Mouse (Mus musculus) myocyte (in vitro differentiated cells): Measurements from ENCODE around the gene Zfp27. TPM values are rescaled to one million over a fixed set of nuclear protein-coding genes. Genes with fewer than 3 reads are reported as not detected.

Experiments used
- H3K27me3 ChIP-seq: one replicate; pipeline ENCODE4 v1.6.1; 2011; ENCODE audit not compliant: control insufficient read depth, insufficient read depth, insufficient read length
- H3K36me3 ChIP-seq: one replicate; pipeline ENCODE4 v1.6.1; 2011; ENCODE audit not compliant: control insufficient read depth, insufficient read depth
- H3K4me2 ChIP-seq: one replicate; pipeline ENCODE4 v1.6.1; 2011; ENCODE audit warnings: low read depth, control low read depth
- H3K4me3 ChIP-seq: one replicate; pipeline ENCODE4 v1.5.1; 2011; ENCODE audit warnings: mild to moderate bottlenecking, control low read depth, moderate library complexity
- H3K79me2 ChIP-seq: one replicate; pipeline ENCODE4 v1.6.1; 2011; ENCODE audit not compliant: control insufficient read depth, insufficient read depth
- H3ac ChIP-seq: one replicate; pipeline ENCODE4 v1.6.1; 2011; ENCODE audit not compliant: control insufficient read depth, insufficient read length
- CEBPB ChIP-seq: IDR thresholded peaks from 2 replicates; pipeline ENCODE4 v1.6.1; 2011; ENCODE audit warnings: mild to moderate bottlenecking, moderate library complexity; ENCODE audit not compliant: poor library complexity, insufficient read depth, severe bottlenecking
- E2F4 ChIP-seq: IDR thresholded peaks from one replicate; pipeline ENCODE4 v1.6.1; 2011; ENCODE audit warnings: mild to moderate bottlenecking, control low read depth, moderate library complexity; ENCODE audit not compliant: insufficient read depth
- MAX ChIP-seq: IDR thresholded peaks from one replicate; pipeline ENCODE4 v1.6.1; 2011; ENCODE audit warnings: low read depth, mild to moderate bottlenecking, control low read depth
- MYOD1 ChIP-seq, 3 experiments: IDR thresholded peaks; one replicate each; pipeline ENCODE4 v1.6.1; 2011; ENCODE audit warnings: control low read depth in 2 of 3, low read depth in 2 of 3, mild to moderate bottlenecking in 2 of 3, moderate library complexity in 1 of 3; ENCODE audit not compliant: insufficient read length in 2 of 3, control insufficient read depth in 1 of 3
- MYOG ChIP-seq, 3 experiments: IDR thresholded peaks; one replicate each; pipeline ENCODE4 v1.6.1; 2011; ENCODE audit warnings: control low read depth in 2 of 3, low read depth in 2 of 3, mild to moderate bottlenecking in 2 of 3; ENCODE audit not compliant: insufficient read length in 2 of 3, control insufficient read depth in 1 of 3, insufficient read depth in 1 of 3
- POLR2A ChIP-seq: IDR thresholded peaks from one replicate; pipeline ENCODE4 v1.6.1; 2011; ENCODE audit warnings: low read depth, mild to moderate bottlenecking, control low read depth, moderate library complexity; ENCODE audit not compliant: insufficient read length
- POLR2AphosphoS2 ChIP-seq: IDR thresholded peaks from one replicate; pipeline ENCODE4 v1.6.1; 2011; ENCODE audit warnings: low read depth, control low read depth; ENCODE audit not compliant: insufficient read length
- REST ChIP-seq: IDR thresholded peaks from one replicate; pipeline ENCODE4 v1.6.1; 2011; ENCODE audit warnings: mild to moderate bottlenecking, control low read depth, moderate library complexity; ENCODE audit not compliant: insufficient read depth, insufficient read length
- SRF ChIP-seq: IDR thresholded peaks from one replicate; pipeline ENCODE4 v1.6.1; 2011; ENCODE audit warnings: low read depth; ENCODE audit not compliant: control insufficient read depth, insufficient read length
- TCF12 ChIP-seq: IDR thresholded peaks from one replicate; pipeline ENCODE4 v1.6.1; 2011; ENCODE audit warnings: mild to moderate bottlenecking, control low read depth; ENCODE audit not compliant: poor library complexity, insufficient read depth, severe bottlenecking
- TCF3 ChIP-seq: IDR thresholded peaks from one replicate; pipeline ENCODE4 v1.6.1; 2011; ENCODE audit warnings: low read depth, control low read depth; ENCODE audit not compliant: insufficient read length
- USF1 ChIP-seq: IDR thresholded peaks from one replicate; pipeline ENCODE4 v1.6.1; 2011; ENCODE audit warnings: low read depth, mild to moderate bottlenecking, control low read depth, moderate library complexity
- polyA plus RNA-seq: library from polyadenylated mRNA; unstranded; fragments of >200 nt; fragmentation: generic; extraction: Trizol; gene quantifications from one replicate; pipeline ENCODE4 v1.2.1, GENCODE M21; 2012; ENCODE audit warnings: missing spikeins

Gene Zfp27
- polyA plus RNA-seq, 1 experiment, result 3.9 TPM

- H3K27me3 ChIP-seq, result no peaks in the 10 kb centered on the region
- TF ChIP-seq MAX, result no peak
- no peak for TF ChIP-seq POLR2AphosphoS2
Observed at GRCm38 (mm10) chr7:29922780-29923179, 16.4 kb upstream of the Zfp27 start.

DNA sequence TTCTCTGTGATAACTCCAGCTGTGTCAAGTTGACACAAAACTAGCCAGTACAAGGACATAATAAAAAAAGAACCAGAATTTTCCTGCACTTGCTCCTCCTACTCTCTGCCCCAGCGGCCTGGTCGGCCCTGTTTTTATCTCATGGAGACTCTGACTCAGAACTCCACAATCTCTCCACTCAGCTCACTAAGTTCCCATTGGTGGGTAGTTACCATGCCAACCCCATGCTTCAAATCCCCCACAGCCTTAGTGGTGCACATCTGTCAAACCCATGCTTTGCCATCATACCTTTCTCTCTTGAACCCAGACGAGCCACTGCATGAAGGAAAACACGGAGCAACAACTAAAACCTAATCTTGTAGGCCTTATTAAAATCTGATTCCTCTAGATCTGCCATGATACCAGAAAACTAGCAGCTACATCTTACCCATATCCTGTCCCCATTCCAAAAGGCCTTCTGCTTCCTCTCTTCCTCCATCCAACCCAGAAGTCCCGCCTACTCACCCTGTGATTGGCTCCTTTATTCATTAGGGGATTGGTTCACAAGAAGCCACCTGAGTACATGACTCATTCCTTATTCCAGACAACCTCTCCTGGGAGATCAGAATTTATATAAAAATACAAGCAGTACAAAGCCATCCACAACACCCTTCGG, 15.2 kb upstream of the Zfp27 start:
- Histone ChIP-seq H3ac (no peak overlapping the region), H3K36me3 (no peaks in the 10 kb centered on the region), H3K4me3 (no peak overlapping the region), H3K79me2 (no peaks in the 10 kb centered on the region), H3K27me3 (no peaks in the 10 kb centered on the region), H3K4me2 (peak overlapping the region; percentile 58)
- no peak for TF ChIP-seq POLR2AphosphoS2
- no peak for TF ChIP-seq E2F4
- TF ChIP-seq SRF, result no peak
- no peak for TF ChIP-seq REST
- no peak for TF ChIP-seq MYOD1 (IDR thresholded peaks at IDR 0.05; ENCODE audit: control insufficient read depth in 1 of 3, insufficient read length in 2 of 3, low read depth in 2 of 3)

More at GRCm38 (mm10) chr7:29922780-29923179, 16.4 kb upstream of the Zfp27 start:
- H3ac ChIP-seq, result no peak overlapping the region
- no peaks in the 10 kb centered on the region for H3K79me2 ChIP-seq
- peak overlapping the region; percentile 38 for H3K4me2 ChIP-seq
- no peak overlapping the region for H3K4me3 ChIP-seq
- no peaks in the 10 kb centered on the region for H3K36me3 ChIP-seq

- Histone ChIP-seq H3K36me3 (peaks cover 19% of the 10 kb centered on the region), H3K27me3 (no peaks in the 10 kb centered on the region), H3ac (no peak overlapping the region), H3K79me2 (no peaks in the 10 kb centered on the region), H3K4me2 (no peak overlapping the region), H3K4me3 (no peak overlapping the region)
- TF ChIP-seq MYOD1 (IDR thresholded peaks at IDR 0.05; ENCODE audit: control insufficient read depth in 1 of 3, insufficient read length in 2 of 3, low read depth in 2 of 3), result peak in 1 of 3 experiments; percentile 7
- TF ChIP-seq CEBPB, result no peak
- TF ChIP-seq TCF12, result no peak
- no peak for TF ChIP-seq USF1
- no peak for TF ChIP-seq E2F4
Observed at GRCm38 (mm10) chr7:29918062-29918453, 11.7 kb upstream of the Zfp27 start.

DNA sequence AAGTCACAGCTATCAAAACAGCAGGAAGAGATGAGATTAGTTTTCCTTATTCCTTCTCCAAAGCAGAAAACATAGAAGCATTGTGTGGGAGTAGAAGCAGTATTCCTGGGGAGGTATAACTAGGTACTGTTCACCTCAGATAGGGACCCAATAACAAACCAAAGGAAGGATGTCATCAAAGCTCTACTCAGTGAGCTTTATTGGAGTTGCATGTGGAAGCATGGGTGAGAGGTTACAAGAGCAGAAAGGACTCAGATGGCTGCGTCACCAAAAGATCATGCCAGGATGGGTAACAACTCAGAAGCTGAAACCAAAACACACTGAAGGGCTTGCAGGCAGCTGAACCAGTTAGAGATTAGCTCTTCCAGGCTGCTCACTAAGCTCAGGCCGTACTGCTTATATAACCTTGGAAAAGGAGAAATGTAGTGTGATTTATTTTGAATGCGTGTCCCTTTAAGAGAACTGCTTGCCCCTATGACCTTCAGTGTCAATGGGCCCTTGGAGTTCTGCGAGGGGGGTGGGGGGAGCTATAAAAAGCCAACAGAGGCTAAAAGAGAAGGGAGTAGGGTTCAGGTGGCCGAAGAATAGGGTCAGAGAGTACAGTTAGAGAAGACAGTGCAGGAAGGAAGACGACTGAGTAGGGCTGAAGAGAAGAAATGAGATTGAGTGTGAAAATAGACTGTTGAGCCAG, 11.1 kb upstream of the Zfp27 start:
- Histone ChIP-seq H3ac (no peak overlapping the region), H3K36me3 (peaks cover 23% of the 10 kb centered on the region), H3K27me3 (no peaks in the 10 kb centered on the region), H3K79me2 (no peaks in the 10 kb centered on the region), H3K4me3 (no peak overlapping the region), H3K4me2 (no peak overlapping the region)
- no peak for TF ChIP-seq MYOD1 (IDR thresholded peaks at IDR 0.05; ENCODE audit: control insufficient read depth in 1 of 3, insufficient read length in 2 of 3, low read depth in 2 of 3)
- no peak for TF ChIP-seq MAX
- no peak for TF ChIP-seq TCF3
- TF ChIP-seq SRF, result no peak
- TF ChIP-seq POLR2A, result no peak
- TF ChIP-seq E2F4, result no peak
- no peak for TF ChIP-seq POLR2AphosphoS2

DNA sequence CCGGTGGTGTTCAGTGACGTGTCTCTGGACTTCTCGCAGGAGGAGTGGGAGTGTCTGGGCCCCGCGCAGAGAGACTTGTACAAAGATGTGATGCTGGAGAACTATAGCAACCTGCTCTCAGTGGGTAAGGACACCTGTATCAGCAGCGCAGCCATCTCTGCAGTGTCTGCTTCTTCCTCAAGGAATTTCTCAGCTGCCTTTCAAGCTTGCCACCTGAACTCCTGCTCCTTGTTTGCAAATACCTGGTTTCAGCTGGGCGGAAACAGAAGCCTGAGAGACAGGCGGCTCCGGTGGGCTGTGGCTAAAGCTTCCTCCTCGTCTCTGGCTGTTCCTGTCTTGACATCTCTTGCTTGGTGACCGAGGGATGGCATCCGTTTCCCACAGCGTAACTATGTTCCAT, 5.8 kb upstream of the Zfp27 start:
- TF ChIP-seq MAX (no peak), CEBPB (no peak), POLR2A (no peak), REST (no peak), TCF12 (no peak), MYOG (IDR thresholded peaks at IDR 0.05; ENCODE audit: control insufficient read depth in 1 of 3, insufficient read depth in 1 of 3, insufficient read length in 2 of 3, low read depth in 2 of 3) (no peak), POLR2AphosphoS2 (no peak), MYOD1 (IDR thresholded peaks at IDR 0.05; ENCODE audit: control insufficient read depth in 1 of 3, insufficient read length in 2 of 3, low read depth in 2 of 3) (no peak), USF1 (no peak), TCF3 (no peak)
- Histone ChIP-seq H3ac (no peak overlapping the region), H3K36me3 (peaks cover 23% of the 10 kb centered on the region), H3K27me3 (no peaks in the 10 kb centered on the region), H3K4me3 (no peak overlapping the region), H3K79me2 (peaks cover 18% of the 10 kb centered on the region), H3K4me2 (no peak overlapping the region)
